Mouse (Mus musculus) brain, embryonic 14.5 days (tissue): ENCODE results near the gene Cacul1. TPM values are rescaled to one million over a fixed set of nuclear protein-coding genes. Genes with fewer than 3 reads are reported as not detected.
A peak's percentile ranks its signal among the peaks of the same experiment; 100 is the strongest.

Experiments used
- DNase-seq: peaks from one replicate; pipeline ENCODE4 v3.0.0-alpha.2; 2011; ENCODE audit warnings: low read depth
- CTCF ChIP-seq: fragments of 200-500 bp; IDR thresholded peaks from 2 replicates; pipeline ENCODE4 v1.5.1; 2012; ENCODE audit warnings: inconsistent platforms, mild to moderate bottlenecking, moderate library complexity, borderline replicate concordance; ENCODE audit not compliant: insufficient read depth, insufficient read length; ENCODE audit errors: extremely low read depth
- POLR2A ChIP-seq: fragments of 200-500 bp; IDR thresholded peaks from 2 replicates; pipeline ENCODE4 v1.6.1; 2012; ENCODE audit warnings: mild to moderate bottlenecking, inconsistent platforms, borderline replicate concordance; ENCODE audit not compliant: poor library complexity, insufficient read depth, insufficient read length, severe bottlenecking; ENCODE audit errors: extremely low read depth
- polyA plus RNA-seq: library from polyadenylated mRNA; depleted of rRNA; stranded (reverse); fragments of >200 nt; gene quantifications from 2 replicates; pipeline ENCODE4 v1.2.3, GENCODE M21; 2012

Cacul1 gene
- polyA plus RNA-seq, 1 experiment: 28.2 TPM

DNA sequence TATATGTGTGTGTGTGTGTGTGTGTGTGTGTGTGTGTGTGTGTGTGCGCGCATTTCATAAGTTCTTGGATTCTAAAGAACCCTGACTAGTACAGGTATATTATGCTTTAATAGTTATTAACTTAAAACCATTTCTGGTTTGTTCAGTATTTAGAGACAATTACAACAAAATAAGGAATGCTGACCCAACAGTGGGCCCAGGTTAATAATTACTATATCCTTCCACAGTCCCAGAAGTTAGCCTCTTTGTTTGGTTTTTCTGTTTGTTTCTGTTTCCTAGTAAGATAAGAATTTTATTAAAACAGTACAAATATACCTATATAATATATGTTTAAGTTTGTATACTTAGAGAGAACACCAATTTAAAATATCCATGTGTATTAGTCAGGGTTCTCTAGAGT, 2.4 kb upstream of the Cacul1 start:
- no peak for TF ChIP-seq CTCF
- TF ChIP-seq POLR2A: no peak
- no peak for DNase-seq

DNA sequence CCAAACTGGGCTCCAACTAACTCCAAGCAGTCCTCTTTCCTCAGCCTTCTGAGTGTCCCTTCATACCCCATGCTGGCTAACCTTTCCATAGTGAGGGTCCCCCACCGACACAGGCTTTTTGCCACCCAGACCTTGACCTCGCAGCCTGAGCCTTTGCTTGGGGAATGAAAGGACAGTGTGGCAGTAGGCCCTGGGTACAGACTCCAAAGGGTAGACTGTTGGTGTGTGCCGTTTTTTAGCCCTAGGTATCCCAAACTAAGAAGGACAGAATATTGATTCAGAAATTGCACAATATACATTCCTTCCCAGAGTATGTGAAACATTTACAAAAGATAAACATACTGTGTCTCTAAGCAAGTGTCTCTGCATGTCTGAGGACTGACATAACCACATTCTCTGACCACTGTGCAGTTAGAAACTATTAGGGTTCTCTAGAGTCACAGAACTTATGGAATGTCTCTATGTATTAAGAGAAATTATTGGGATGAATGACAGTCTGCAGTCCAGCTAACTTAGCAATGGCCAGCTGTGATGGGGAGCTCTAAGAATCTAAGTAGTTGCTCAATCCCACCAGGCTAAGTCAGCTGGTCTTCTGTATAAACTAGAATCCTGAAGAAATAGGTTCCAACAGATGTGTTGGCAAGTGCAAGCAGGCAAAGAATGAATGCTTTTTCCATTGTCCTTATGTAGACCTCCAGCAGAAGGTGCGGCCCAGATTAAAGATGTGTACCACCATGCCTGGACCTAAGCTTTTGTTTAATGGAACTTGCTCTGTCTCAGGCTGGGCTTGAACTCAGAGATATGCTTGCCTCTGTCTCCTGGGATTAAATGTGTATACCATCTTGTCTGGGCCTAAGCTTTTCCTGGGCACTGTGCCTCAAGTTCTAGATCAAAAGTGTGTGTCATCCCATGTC, 809 bp upstream of the Cacul1 start:
- DNase-seq: peak; percentile 2
- TF ChIP-seq CTCF (no peak), POLR2A (no peak)

DNA sequence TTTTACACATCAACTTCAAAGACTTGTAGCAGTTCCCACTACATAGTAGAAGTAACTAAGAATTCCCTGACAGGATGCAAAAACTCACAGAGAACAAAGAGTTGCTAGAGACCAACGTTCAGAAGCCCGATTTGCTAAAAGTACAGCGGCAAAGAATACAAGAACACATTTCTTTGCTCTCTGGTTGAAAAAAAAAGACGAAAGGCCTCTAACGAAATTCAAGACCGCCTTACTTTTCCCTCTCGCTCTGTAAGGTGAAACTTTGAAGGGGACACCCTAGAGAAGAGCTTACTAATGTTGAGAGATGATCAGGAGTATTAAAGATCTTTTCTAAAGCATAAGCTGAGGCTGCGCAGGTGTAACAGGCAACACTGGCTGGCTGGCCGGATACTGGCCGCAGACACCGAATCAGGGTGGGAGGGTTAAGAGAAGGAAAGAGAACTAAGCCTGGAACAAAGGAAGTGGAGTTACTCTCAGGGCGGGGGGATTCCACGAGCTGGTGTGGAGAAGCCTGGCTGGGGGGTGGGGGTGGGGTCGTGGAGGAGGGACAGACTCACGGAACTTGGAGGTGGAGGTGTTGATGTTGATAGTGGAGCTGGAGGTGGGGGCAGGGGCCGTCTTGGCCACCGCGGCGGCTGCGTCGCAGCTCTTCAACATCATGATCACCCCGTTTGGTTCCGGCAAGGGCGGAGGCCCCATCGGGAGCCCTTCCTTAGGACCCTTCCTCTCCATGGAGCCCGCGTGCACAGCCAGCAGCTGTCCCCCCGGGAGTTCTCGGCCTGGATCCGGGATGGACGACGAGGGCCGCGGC, 849 bp downstream of the Cacul1 start:
- DNase-seq: peak; percentile 62
- TF ChIP-seq POLR2A (0 out of 2 replicates have a peak, but pooled peaks have one; percentile 11), CTCF (no peak)

DNA sequence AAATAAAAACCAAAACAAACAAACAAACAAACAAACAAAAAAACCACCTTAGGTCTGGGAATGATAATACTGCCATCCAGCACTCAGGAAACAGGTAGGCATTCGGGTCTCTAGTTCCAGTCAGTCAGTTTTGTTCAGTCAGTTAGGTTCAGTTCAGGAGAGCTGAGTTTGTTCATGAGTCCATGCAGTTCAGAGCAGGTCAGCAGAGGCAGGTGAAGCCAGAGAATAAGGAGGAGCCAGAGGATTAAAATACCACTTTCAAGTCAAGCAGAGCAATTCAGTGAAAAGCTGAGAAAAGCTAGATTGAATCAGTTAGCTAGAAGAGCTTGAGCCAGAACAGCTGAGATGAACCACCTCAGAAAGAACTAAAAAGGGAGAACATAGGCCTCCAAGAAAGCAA, 4.1 kb downstream of the Cacul1 start:
- no peak for DNase-seq
- TF ChIP-seq POLR2A (no peak), CTCF (no peak)

DNA sequence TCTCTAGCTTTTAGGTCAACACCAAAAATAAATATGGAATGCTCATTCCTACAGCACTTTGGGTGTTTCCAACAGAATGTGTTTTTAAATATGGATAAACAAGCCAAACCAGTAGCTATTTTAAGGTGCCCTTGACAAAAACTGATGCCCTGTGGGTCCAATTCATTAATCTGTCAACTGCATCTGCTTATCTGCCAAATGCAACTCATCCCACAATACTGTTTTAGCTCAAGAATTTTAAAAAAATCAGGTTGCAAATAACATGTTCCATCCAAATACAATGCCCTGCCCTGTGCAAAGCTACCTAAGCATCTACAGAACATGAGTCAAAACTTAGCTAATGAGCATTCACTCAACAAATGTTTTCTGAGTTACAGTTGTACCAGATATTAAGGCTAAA, 20.3 kb downstream of the Cacul1 start:
- no peak for DNase-seq
- TF ChIP-seq POLR2A: no peak
- TF ChIP-seq CTCF: no peak

DNA sequence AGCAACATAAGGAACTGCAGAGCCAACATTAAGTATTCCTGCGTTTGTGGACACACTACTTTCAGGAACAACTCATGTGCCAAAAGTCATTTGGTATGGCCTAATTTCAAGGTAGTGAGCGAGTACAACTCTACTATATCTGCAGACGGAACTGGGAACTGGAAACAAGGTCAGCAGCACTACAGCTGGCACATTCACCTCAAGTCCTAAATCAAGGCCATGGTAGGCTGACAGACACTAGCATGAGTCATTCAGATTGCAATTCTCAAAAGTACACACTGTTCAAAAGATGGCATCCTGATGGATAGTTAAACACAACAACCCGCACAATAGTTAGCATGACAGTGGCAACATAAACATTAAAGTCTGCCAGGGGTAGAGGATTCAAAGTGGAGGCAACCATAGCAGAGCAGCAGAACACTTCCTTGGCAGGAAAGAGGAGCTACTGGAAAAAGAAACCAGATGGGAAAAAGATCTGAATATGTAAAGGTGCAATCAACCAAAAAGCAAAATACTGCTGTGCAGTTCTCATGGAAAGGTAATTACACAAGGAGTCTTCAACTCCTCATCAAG, 25.9 kb downstream of the Cacul1 start:
- TF ChIP-seq CTCF: no peak
- no peak for TF ChIP-seq POLR2A
- peak; percentile 17 for DNase-seq

DNA sequence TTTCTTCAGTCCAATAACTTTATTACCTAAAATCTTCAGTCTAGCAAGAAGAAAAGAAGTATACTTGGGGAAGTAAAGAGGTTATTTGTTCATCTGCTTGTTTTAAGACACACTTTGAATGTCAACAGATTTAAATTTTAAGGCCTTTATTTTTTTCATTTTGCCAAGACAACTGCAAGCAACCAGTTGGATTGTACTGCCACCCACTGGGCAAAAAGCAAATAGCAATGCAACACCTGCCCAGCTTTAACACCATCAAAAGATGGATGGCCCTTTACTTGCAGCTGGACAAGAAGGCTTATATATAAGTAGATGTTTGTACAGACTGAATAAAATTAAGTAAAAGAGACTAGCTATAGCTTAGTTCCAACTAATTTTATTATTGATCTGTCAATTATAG, 27.3 kb downstream of the Cacul1 start:
- DNase-seq: peak; percentile 70
- no peak for TF ChIP-seq POLR2A
- peak; percentile 76; the same call in 1 of the 2 replicates for TF ChIP-seq CTCF

DNA sequence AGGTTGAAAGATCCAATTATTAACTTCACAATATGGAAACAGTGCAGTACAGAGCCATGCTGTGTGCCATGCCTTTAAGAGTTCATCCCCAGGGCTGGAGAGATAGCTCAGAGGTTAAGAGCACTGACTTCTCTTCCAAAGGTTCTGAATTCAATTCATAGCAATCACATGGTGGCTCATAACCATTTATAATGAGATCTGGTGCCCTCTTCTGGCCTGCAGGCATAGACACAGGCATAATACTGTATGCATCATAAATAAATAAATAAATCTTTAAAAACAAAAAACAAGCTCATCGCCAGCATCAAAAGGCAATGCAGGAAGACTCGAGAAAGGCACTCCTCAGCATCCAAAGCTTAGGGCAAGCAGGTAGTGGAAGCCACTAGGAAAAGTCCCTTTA, 37.5 kb downstream of the Cacul1 start:
- TF ChIP-seq POLR2A (no peak), CTCF (no peak)
- DNase-seq: no peak

DNA sequence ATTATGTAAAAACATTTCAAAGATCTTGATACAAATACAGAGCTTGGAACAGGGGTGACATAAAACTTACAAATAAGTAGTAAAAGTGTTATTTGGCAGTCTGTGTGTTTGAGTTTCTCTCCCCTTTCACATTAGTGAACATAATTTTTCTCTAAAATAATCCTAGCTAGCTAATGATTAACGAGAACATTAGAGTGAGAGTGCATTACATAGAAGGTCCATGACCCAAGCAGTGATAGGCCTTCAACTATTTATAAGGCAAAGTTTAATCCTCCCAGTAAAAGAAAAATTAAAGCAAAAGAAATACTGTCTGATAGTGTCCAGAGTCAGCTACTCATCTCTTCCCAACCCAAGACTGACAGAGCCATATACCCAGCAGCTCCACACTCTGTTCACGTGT, 48.9 kb downstream of the Cacul1 start:
- TF ChIP-seq POLR2A (no peak), CTCF (no peak)
- DNase-seq: no peak

DNA sequence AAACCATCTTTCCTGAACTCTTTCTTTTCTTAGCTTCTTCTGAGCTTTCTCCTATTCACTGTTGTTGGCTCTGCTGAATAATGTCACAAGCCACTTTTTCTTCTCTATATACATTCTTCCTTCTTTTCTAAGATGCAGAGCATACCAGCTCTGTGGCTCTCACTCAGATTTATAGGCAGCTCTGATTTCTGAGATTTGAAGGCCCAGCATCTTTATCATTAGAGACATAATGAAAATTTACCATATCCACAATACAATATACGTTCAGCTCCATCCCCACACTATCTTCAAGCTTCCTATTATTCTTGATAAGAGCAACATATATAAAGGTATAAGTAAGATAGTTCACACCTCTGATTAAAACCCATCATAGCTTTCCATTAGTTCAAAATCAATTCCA, 50.7 kb downstream of the Cacul1 start:
- TF ChIP-seq POLR2A (no peak), CTCF (no peak)
- DNase-seq: no peak

DNA sequence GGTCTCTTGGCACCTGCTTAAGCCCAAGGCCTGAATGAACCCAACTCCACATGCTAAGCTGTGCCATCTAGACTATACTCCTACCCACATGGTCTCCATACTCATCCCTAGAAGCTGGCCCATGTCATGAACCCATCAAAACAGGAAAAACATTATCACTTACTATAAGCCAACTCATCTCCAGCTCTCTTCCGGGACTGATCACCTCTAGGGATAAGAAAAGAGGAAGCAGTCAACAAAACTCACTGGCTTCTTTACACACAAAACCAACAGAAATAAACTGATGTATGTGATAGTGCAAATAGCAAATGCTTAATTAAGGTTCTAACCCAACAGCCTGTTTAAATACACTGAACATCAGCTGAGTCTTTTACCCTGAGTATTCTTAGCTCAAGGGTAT, 51.5 kb downstream of the Cacul1 start:
- TF ChIP-seq CTCF (no peak), POLR2A (no peak)
- no peak for DNase-seq
